Mouse (Mus musculus) stomach, embryonic 15.5 days (tissue): Measurements from ENCODE around the gene Sez6l. TPM values are rescaled to one million over a fixed set of nuclear protein-coding genes. Genes with fewer than 3 reads are reported as not detected.
A peak's percentile ranks its signal among the peaks of the same experiment; 100 is the strongest.

Experiments used
- ATAC-seq: fragments of 200-750 bp; cut with Nextera tagmentation; 2 replicates; pipeline ENCODE4 v1.8.0; 2017; ENCODE audit warnings: low read depth, moderate number of reproducible peaks, moderate TSS enrichment; ENCODE audit not compliant: insufficient read depth, low FRiP score
- H3K27ac ChIP-seq: fragments of 300-500 bp; sonication (generic); 2 replicates; pipeline ENCODE4 v1.5.1; 2015; ENCODE audit warnings: mild to moderate bottlenecking, inconsistent platforms
- H3K27me3 ChIP-seq: fragments of 300-500 bp; sonication (generic); replicated peaks from 2 replicates; pipeline ENCODE4 v1.6.1; 2015; ENCODE audit warnings: inconsistent platforms
- H3K36me3 ChIP-seq: fragments of 300-500 bp; sonication (generic); 2 replicates; pipeline ENCODE4 v1.6.1; 2015; ENCODE audit warnings: inconsistent platforms
- H3K4me1 ChIP-seq: fragments of 300-500 bp; sonication (generic); 2 replicates; pipeline ENCODE4 v1.6.1; 2015; ENCODE audit warnings: inconsistent platforms
- H3K4me2 ChIP-seq: fragments of 300-500 bp; sonication (generic); 2 replicates; pipeline ENCODE4 v1.6.1; 2015; ENCODE audit warnings: mild to moderate bottlenecking, inconsistent platforms
- H3K4me3 ChIP-seq: fragments of 300-500 bp; sonication (generic); replicated peaks from 2 replicates; pipeline ENCODE4 v1.5.1; 2015; ENCODE audit warnings: inconsistent platforms
- H3K9ac ChIP-seq: fragments of 300-500 bp; sonication (generic); 2 replicates; pipeline ENCODE4 v1.6.1; 2015; ENCODE audit warnings: inconsistent platforms
- H3K9me3 ChIP-seq: fragments of 300-500 bp; sonication (generic); 2 replicates; pipeline ENCODE4 v1.6.1; 2016; ENCODE audit warnings: inconsistent platforms
- WGBS: fragments of 180-500 bp; shearing (Covaris S2); methylation state at CpG from one replicate; pipeline ENCODE4 v1.1.7; 2015; 5-methylcytosine and 5-hydroxymethylcytosine counted together
- polyA plus RNA-seq: library from polyadenylated mRNA; unstranded; fragments of >200 nt; fragmentation: Nextera tagmentation; extraction: Ambion mirVana; gene quantifications from 2 replicates; pipeline ENCODE4 v1.2.1, GENCODE M21; 2015

Sez6l gene
- polyA plus RNA-seq, 1 experiment from 2014 or later = 2.0 TPM

- Histone ChIP-seq H3K4me1 (peaks cover 13% of the 10 kb centered on the region), H3K9me3 (no peaks in the 10 kb centered on the region), H3K36me3 (no peaks in the 10 kb centered on the region), H3K4me3 (no peak overlapping the region), H3K27ac (no peak overlapping the region), H3K27me3 (no peaks in the 10 kb centered on the region), H3K4me2 (no peak overlapping the region), H3K9ac (no peak overlapping the region)
- ATAC-seq = no peak
- WGBS = 25% methylated on average over 3 of the region's 3 CpGs
These were observed 26.6 kb upstream of the Sez6l start for GRCm38 (mm10) chr5:112603594-112603993.

- no peak for ATAC-seq
- no peaks in the 10 kb centered on the region for H3K9me3 ChIP-seq
- no peaks in the 10 kb centered on the region for H3K27me3 ChIP-seq
- no peak overlapping the region for H3K27ac ChIP-seq
- H3K4me1 ChIP-seq = no peaks in the 10 kb centered on the region; the same call in 1 of the 2 replicates
- H3K4me3 ChIP-seq = no peak overlapping the region
- no peak overlapping the region for H3K4me2 ChIP-seq
- 37% methylated on average over 11 of the region's 11 CpGs for WGBS
- H3K36me3 ChIP-seq = no peaks in the 10 kb centered on the region
- no peak overlapping the region for H3K9ac ChIP-seq
These were observed 23.4 kb upstream of the Sez6l start for GRCm38 (mm10) chr5:112600309-112600939.

GRCm38 (mm10) chr5:112599538-112600308 lies 22.7 kb upstream of the Sez6l start:
- WGBS = 82% methylated on average over 6 of the region's 6 CpGs
- no peaks in the 10 kb centered on the region for H3K36me3 ChIP-seq
- H3K9me3 ChIP-seq = no peaks in the 10 kb centered on the region
- no peaks in the 10 kb centered on the region for H3K27me3 ChIP-seq
- ATAC-seq = no peak
- no peak overlapping the region for H3K4me2 ChIP-seq
- no peak overlapping the region for H3K4me3 ChIP-seq
- no peak overlapping the region for H3K27ac ChIP-seq
- no peak overlapping the region for H3K9ac ChIP-seq
- H3K4me1 ChIP-seq = no peaks in the 10 kb centered on the region; the same call in 1 of the 2 replicates

DNA sequence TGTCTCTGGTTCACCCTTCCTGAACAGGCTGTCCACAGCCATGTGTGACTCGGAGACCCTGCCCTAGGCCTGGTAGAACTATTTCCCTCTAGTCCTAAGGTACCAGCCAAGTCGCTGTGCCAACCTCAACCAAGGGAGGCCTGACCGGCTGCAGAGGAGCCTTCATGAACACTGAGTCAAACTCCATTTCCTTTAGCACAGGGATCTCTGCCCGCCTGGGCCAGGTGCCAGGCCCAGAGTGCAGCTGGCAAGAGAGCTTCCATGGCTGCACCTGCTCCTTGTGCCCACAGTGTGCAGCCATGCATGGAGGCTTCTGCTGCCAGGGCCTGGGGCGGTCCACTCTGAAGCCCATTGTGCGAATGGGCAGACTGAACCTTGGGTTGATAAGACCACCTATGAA lies 20.9 kb upstream of the Sez6l start:
- Histone ChIP-seq H3K9ac (no peak overlapping the region), H3K4me2 (no peak overlapping the region), H3K4me1 (no peaks in the 10 kb centered on the region), H3K27ac (no peak overlapping the region), H3K36me3 (no peaks in the 10 kb centered on the region), H3K4me3 (no peak overlapping the region), H3K9me3 (no peaks in the 10 kb centered on the region), H3K27me3 (no peaks in the 10 kb centered on the region)
- WGBS = 84% methylated on average over 6 of the region's 6 CpGs
- ATAC-seq = no peak

GRCm38 (mm10) chr5:112597307-112597706 lies 20.3 kb upstream of the Sez6l start:
- Histone ChIP-seq H3K4me3 (no peak overlapping the region), H3K27me3 (no peaks in the 10 kb centered on the region), H3K36me3 (no peaks in the 10 kb centered on the region), H3K4me1 (no peaks in the 10 kb centered on the region), H3K27ac (no peak overlapping the region), H3K9me3 (no peaks in the 10 kb centered on the region), H3K4me2 (no peak overlapping the region), H3K9ac (no peak overlapping the region)
- WGBS = 81% methylated on average over 2 of the region's 2 CpGs
- ATAC-seq = no peak

DNA sequence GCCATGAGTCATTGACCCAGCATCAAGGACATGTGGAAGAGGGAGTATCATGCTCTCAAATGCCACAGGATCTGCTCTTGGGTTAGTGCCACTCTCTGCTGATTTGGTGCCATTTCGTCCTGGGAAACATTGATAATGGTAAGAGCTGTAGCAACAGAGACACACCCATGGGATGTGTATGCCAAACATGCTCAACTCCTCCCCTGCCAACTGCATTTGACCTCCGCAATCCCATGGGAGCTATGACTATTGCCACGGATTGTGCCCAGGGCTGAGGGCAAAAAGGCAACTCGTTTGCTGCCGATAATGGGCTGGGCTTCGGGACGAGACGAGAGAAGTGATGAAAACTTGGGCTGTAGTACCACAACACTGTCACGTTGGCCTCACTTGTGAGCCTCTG lies 19.7 kb upstream of the Sez6l start:
- Histone ChIP-seq H3K9ac (no peak overlapping the region), H3K4me1 (no peaks in the 10 kb centered on the region), H3K27ac (no peak overlapping the region), H3K9me3 (no peaks in the 10 kb centered on the region), H3K36me3 (no peaks in the 10 kb centered on the region), H3K4me2 (no peak overlapping the region), H3K27me3 (no peaks in the 10 kb centered on the region), H3K4me3 (no peak overlapping the region)
- WGBS = 83% methylated on average over 9 of the region's 9 CpGs
- ATAC-seq = no peak

- H3K9me3 ChIP-seq = no peaks in the 10 kb centered on the region
- no peaks in the 10 kb centered on the region for H3K4me1 ChIP-seq
- no peaks in the 10 kb centered on the region for H3K27me3 ChIP-seq
- no peak overlapping the region for H3K27ac ChIP-seq
- ATAC-seq = no peak
- H3K9ac ChIP-seq = no peak overlapping the region
- no peak overlapping the region for H3K4me2 ChIP-seq
- H3K36me3 ChIP-seq = no peaks in the 10 kb centered on the region
- no peak overlapping the region for H3K4me3 ChIP-seq
- WGBS = 57% methylated on average over 7 of the region's 7 CpGs
These were observed 19.0 kb upstream of the Sez6l start for GRCm38 (mm10) chr5:112595701-112596632.

- no peaks in the 10 kb centered on the region for H3K36me3 ChIP-seq
- ATAC-seq = no peak
- no peaks in the 10 kb centered on the region for H3K27me3 ChIP-seq
- H3K4me2 ChIP-seq = no peak overlapping the region
- H3K9me3 ChIP-seq = no peaks in the 10 kb centered on the region
- H3K4me1 ChIP-seq = no peaks in the 10 kb centered on the region
- no peak overlapping the region for H3K27ac ChIP-seq
- WGBS = 74% methylated on average over 1 of the region's 1 CpGs
- H3K9ac ChIP-seq = no peak overlapping the region
- no peak overlapping the region for H3K4me3 ChIP-seq
These were observed 14.7 kb upstream of the Sez6l start for GRCm38 (mm10) chr5:112591706-112592105.

DNA sequence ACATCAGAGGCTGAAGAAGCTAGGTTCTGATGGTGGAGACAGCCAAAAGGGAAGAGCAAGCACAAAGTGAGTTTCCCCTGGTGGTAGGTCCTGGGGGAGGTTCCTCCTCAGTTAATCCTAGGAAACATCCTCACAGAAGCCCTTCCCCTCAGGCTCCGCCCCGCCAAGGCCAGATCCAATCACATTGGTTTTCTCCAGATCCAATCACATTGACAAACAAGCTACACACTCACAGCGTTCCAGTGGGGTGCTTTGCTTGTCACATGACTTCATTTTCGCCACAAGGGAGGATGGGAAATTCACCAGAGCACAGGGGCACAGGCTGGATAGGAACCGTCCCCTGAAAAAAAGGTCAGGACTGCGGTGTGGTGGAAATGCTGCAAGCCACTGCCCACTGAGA lies 9.1 kb upstream of the Sez6l start:
- ATAC-seq = no peak
- 57% methylated on average over 6 of the region's 6 CpGs for WGBS
- Histone ChIP-seq H3K9ac (no peak overlapping the region), H3K27me3 (0 out of 2 replicates have a peak, but pooled peaks cover 5% of the 10 kb centered on the region), H3K9me3 (no peaks in the 10 kb centered on the region), H3K4me3 (no peak overlapping the region), H3K4me1 (peaks cover 10% of the 10 kb centered on the region; the same call in 1 of the 2 replicates), H3K36me3 (no peaks in the 10 kb centered on the region), H3K4me2 (no peak overlapping the region), H3K27ac (no peak overlapping the region)

DNA sequence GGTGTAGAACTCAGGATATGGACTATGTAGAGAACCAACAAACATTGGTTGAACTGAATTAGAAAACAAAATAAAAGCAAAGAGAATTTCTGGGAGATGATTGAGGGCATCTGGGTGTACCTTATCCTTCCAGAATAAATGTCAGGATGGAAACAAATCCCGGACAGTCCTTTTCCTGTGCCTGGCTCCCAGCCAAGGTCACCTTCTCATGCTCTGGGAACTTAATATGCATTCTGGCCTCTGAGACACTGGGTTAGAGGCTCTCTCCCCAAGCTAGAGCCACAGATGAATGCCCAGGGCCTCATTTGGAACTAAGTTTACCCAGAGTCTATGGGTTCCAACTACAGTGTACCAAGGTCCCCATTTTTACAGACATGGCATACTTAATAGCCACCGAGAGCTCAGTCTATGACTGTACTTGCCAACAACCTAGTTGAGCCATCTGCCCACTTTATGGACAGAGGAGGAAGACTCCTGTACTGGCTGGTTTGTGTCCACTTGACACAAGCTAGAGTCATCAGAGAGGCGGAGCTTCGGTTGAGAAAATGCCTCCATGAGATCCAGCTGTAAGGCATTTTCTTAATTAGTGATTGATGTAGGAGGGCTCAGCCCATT lies 7.3 kb upstream of the Sez6l start:
- Histone ChIP-seq H3K9me3 (no peaks in the 10 kb centered on the region), H3K9ac (no peak overlapping the region), H3K27me3 (0 out of 2 replicates have a peak, but pooled peaks cover 5% of the 10 kb centered on the region), H3K4me1 (peaks cover 10% of the 10 kb centered on the region; the same call in 1 of the 2 replicates), H3K36me3 (no peaks in the 10 kb centered on the region), H3K27ac (no peak overlapping the region), H3K4me2 (no peak overlapping the region), H3K4me3 (no peak overlapping the region)
- no peak for ATAC-seq
- 79% methylated on average over 4 of the region's 4 CpGs for WGBS

DNA sequence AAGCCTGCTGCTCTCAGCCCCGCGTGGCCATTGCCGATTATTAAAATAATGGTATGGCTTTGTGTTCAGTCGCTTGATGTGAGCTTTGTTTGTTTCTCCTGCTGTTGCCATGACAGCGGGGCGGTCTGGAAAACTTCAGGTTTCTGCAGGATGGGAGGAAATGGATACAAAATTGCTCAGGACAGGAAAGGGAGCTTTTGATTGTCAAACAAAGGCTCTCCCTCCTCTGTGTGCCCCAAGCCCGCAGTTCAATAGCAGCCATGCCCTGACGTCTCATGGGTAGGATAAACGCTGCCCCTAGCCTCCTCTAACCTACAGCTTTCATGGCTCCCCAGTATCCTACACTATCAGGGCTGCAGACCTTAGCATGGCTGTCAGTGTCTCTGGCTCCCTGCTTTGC lies 6.3 kb upstream of the Sez6l start:
- peaks cover 10% of the 10 kb centered on the region; the same call in 1 of the 2 replicates for H3K4me1 ChIP-seq
- 0 out of 2 replicates have a peak, but pooled peaks have one; percentile 57 for ATAC-seq
- no peaks in the 10 kb centered on the region for H3K9me3 ChIP-seq
- no peak overlapping the region for H3K4me3 ChIP-seq
- H3K36me3 ChIP-seq = no peaks in the 10 kb centered on the region
- 18% methylated on average over 9 of the region's 9 CpGs for WGBS
- H3K9ac ChIP-seq = no peak overlapping the region
- no peak overlapping the region for H3K27ac ChIP-seq
- peaks cover 12% of the 10 kb centered on the region; the same call in 1 of the 2 replicates for H3K27me3 ChIP-seq
- H3K4me2 ChIP-seq = no peak overlapping the region
